Mouse (Mus musculus) neural tube, embryonic 10.5 days (tissue): ENCODE measurements around the gene Ccdc28b.

ENCODE experiments used
- DNase-seq: peaks from one replicate; pipeline ENCODE4 v3.0.0-alpha.2; 2017; ENCODE audit warnings: low spot score; ENCODE audit errors: extremely low spot score

Gene Ccdc28b

GRCm38 (mm10) chr4:129623681-129624091 is at the start of gene Ccdc28b:
Gene Ccdc28b, minus strand, starts transcription at chr4:129623947.
- DNase-seq = peak; percentile 61

GRCm38 (mm10) chr4:129672878-129673449 is 49.2 kb upstream of the Ccdc28b start:
- DNase-seq = no peak

- peak; percentile 93 for DNase-seq
These were observed 48.5 kb upstream of the Ccdc28b start, which contains the start of gene Kpna6 for GRCm38 (mm10) chr4:129672083-129672877. Gene Kpna6, minus strand, starts transcription at chr4:129672767.

GRCm38 (mm10) chr4:129671491-129672082 is 47.8 kb upstream of the Ccdc28b start:
- peak; percentile 51 for DNase-seq

GRCm38 (mm10) chr4:129662255-129662813 is 38.6 kb upstream of the Ccdc28b start:
- DNase-seq = no peak

- DNase-seq = no peak
These were observed 37.8 kb upstream of the Ccdc28b start for GRCm38 (mm10) chr4:129661584-129661983.

- no peak for DNase-seq
These were observed 31.0 kb upstream of the Ccdc28b start for GRCm38 (mm10) chr4:129654770-129655169.

- no peak for DNase-seq
These were observed 26.6 kb upstream of the Ccdc28b start for GRCm38 (mm10) chr4:129650359-129650758.

GRCm38 (mm10) chr4:129648656-129649055 is 24.9 kb upstream of the Ccdc28b start:
- DNase-seq = no peak

GRCm38 (mm10) chr4:129645204-129645603 is 21.5 kb upstream of the Ccdc28b start:
- DNase-seq = no peak

GRCm38 (mm10) chr4:129641756-129642155 is 18.0 kb upstream of the Ccdc28b start:
- no peak for DNase-seq

GRCm38 (mm10) chr4:129640638-129641467 is 17.1 kb upstream of the Ccdc28b start, which contains the start of gene Txlna:
Gene Txlna, minus strand, starts transcription at chr4:129641065.
- peak; percentile 96 for DNase-seq

GRCm38 (mm10) chr4:129640101-129640637 is 16.4 kb upstream of the Ccdc28b start:
- DNase-seq = no peak

GRCm38 (mm10) chr4:129639221-129639620 is 15.5 kb upstream of the Ccdc28b start:
- no peak for DNase-seq

GRCm38 (mm10) chr4:129633852-129634251 is 10.1 kb upstream of the Ccdc28b start:
- no peak for DNase-seq

- no peak for DNase-seq
These were observed 8.1 kb upstream of the Ccdc28b start for GRCm38 (mm10) chr4:129631867-129632266.

GRCm38 (mm10) chr4:129630944-129631343 is 7.2 kb upstream of the Ccdc28b start:
- DNase-seq = no peak

- DNase-seq = no peak
These were observed 2.3 kb upstream of the Ccdc28b start for GRCm38 (mm10) chr4:129626035-129626434.

GRCm38 (mm10) chr4:129625496-129625895 is 1.7 kb upstream of the Ccdc28b start:
- no peak for DNase-seq

- peak; percentile 62 for DNase-seq
These were observed 1.3 kb upstream of the Ccdc28b start for GRCm38 (mm10) chr4:129625029-129625370.
